Mouse (Mus musculus) ES-Bruce4 (cell line): Measurements from ENCODE around the gene Stk32b.

Experiments used
- CTCF ChIP-seq: IDR thresholded peaks from one replicate; pipeline ENCODE4 v1.8.1; 2011; ENCODE audit warnings: low read depth, low read length
- EP300 ChIP-seq: IDR thresholded peaks from 2 replicates; pipeline ENCODE4 v1.6.1; 2011; ENCODE audit warnings: low read depth, low read length; ENCODE audit not compliant: insufficient read depth
- POLR2A ChIP-seq: IDR thresholded peaks from one replicate; pipeline ENCODE4 v1.8.1; 2011; ENCODE audit warnings: low read length; ENCODE audit not compliant: insufficient read depth

DNA sequence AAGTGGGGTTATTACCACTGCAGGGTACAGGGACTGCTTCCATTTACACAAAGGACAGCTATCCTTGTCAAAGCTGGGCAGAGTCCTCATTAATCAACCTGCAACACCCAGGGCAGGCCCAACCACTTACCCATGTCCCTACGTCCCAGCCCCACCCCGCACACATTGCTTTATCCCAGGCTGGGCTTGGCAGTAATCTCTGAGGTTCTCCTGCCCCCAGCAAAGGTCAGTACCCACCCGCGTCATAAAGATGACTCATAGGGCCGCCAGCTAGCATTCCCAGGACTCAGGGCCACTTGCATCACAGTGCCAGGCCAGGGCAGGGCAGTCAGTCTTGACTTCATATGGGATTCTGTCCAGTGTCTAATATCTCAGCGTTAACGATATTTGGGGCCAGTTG, 36.4 kb upstream of the Stk32b start:
- TF ChIP-seq CTCF (no peak), POLR2A (no peak), EP300 (no peak)
